Comparison of ENCODE assay signal across 20 mouse cellular contexts in genomic region chr12:117077664-117078063, GRCm38 (mm10).
DNase-seq lines count a peak whose midpoint lies in the region; ATAC-seq and TF ChIP-seq lines count a peak whose summit lies in the region.
"Had no signal": no experiment of that assay in that cellular context is flagged by ENCODE, and none has a peak within 500 bp of the region (broad histone marks: within the 10 kb centered on the region; RNA-seq: fewer than 3 reads in every experiment).

No protein-coding gene starts in this region.

- H3K27ac ChIP-seq in lung, embryonic 15.5 days: no peak overlapping the region
- H3K27ac ChIP-seq in bone marrow, adult 2 months (ENCODE audit: control insufficient read depth, insufficient read depth, low read depth, low read length, poor library complexity): peak overlapping the region; percentile 50
- no peak overlapping the region for H3K27ac ChIP-seq in forebrain, embryonic 11.5 days (ENCODE audit: low read depth, low read length)
- no peak overlapping the region for H3K27ac ChIP-seq in kidney, embryonic 16.5 days (ENCODE audit: low read length)
- H3K27ac ChIP-seq: heart, embryonic 15.5 days; left cerebral cortex, adult 2 months; limb, embryonic 10.5 days; midbrain, embryonic 15.5 days had no signal

- 34% methylated on average over 7 of the region's 7 CpGs for WGBS in lung, embryonic 15.5 days
- 43% methylated on average over 7 of the region's 7 CpGs for WGBS in bone marrow, adult 2 months
- WGBS in forebrain, embryonic 11.5 days: 82% methylated on average over 7 of the region's 7 CpGs
- 66% methylated on average over 7 of the region's 7 CpGs for WGBS in kidney, embryonic 16.5 days

- no peaks in the 10 kb centered on the region for H3K9me3 ChIP-seq in lung, embryonic 15.5 days
- H3K9me3 ChIP-seq in forebrain, embryonic 11.5 days (ENCODE audit: control insufficient read depth, low read length): no peaks in the 10 kb centered on the region
- no peaks in the 10 kb centered on the region for H3K9me3 ChIP-seq in kidney, embryonic 16.5 days (ENCODE audit: low read length)
- H3K9me3 ChIP-seq: heart, embryonic 15.5 days; limb, embryonic 10.5 days; midbrain, embryonic 15.5 days had no signal

- no peak overlapping the region for H3K4me3 ChIP-seq in lung, embryonic 15.5 days
- no peak overlapping the region for H3K4me3 ChIP-seq in bone marrow, adult 2 months (replicated peaks; ENCODE audit: control insufficient read depth, low read depth, low read length)
- no peak overlapping the region for H3K4me3 ChIP-seq in forebrain, embryonic 11.5 days (ENCODE audit: low read depth, low read length)
- H3K4me3 ChIP-seq in kidney, embryonic 16.5 days (ENCODE audit: low read length): no peak overlapping the region
- H3K4me3 ChIP-seq: heart, embryonic 15.5 days; left cerebral cortex, adult 2 months; limb, embryonic 10.5 days; midbrain, embryonic 15.5 days had no signal

- H3K4me2 ChIP-seq in lung, embryonic 15.5 days: no peak overlapping the region
- H3K4me2 ChIP-seq in forebrain, embryonic 11.5 days (ENCODE audit: low read depth, low read length, severe bottlenecking): no peak overlapping the region
- H3K4me2 ChIP-seq in kidney, embryonic 16.5 days (replicated peaks; ENCODE audit: low read depth, low read length): no peak overlapping the region
- H3K4me2 ChIP-seq: heart, embryonic 15.5 days; midbrain, embryonic 15.5 days had no signal

- H3K36me3 ChIP-seq in lung, embryonic 15.5 days: no peaks in the 10 kb centered on the region
- H3K36me3 ChIP-seq in splenic B cell, adult 2 months (ENCODE audit: control insufficient read depth, insufficient read depth, low read length, poor library complexity, severe bottlenecking): no peaks in the 10 kb centered on the region
- no peaks in the 10 kb centered on the region for H3K36me3 ChIP-seq in forebrain, embryonic 11.5 days (ENCODE audit: control insufficient read depth, insufficient read depth, low read length)
- H3K36me3 ChIP-seq in kidney, embryonic 16.5 days (ENCODE audit: insufficient read depth, low read length): no peaks in the 10 kb centered on the region
- H3K36me3 ChIP-seq: G1E; heart, embryonic 15.5 days; limb, embryonic 10.5 days; midbrain, embryonic 15.5 days had no signal

- no peaks in the 10 kb centered on the region for H3K4me1 ChIP-seq in lung, embryonic 15.5 days
- peaks cover 2% of the 10 kb centered on the region; the same call in 1 of the 2 replicates for H3K4me1 ChIP-seq in bone marrow, adult 2 months (ENCODE audit: control insufficient read depth, insufficient read depth, low read length)
- H3K4me1 ChIP-seq in forebrain, embryonic 11.5 days (replicated peaks; ENCODE audit: control insufficient read depth, insufficient read depth, low read length): no peaks in the 10 kb centered on the region
- no peaks in the 10 kb centered on the region for H3K4me1 ChIP-seq in kidney, embryonic 16.5 days (ENCODE audit: insufficient read depth, low read length)
- H3K4me1 ChIP-seq: heart, embryonic 15.5 days; limb, embryonic 10.5 days; midbrain, embryonic 15.5 days had no signal

- DNase-seq in lung, postnatal 36 days: no peak
- DNase-seq in splenic B cell, adult 2 months (ENCODE audit: low read depth, low spot score): peak; percentile 43
- no peak for DNase-seq in forebrain, embryonic 11.5 days (ENCODE audit: low spot score)
- DNase-seq: adrenal gland, postnatal 25 days; cerebellum, adult 9-10 months; kidney, adult 11 months; kidney, postnatal 14 days; liver, postnatal 0 days; retina, postnatal 1 day; thymus, postnatal 25 days had no signal

- H3K9ac ChIP-seq in lung, embryonic 15.5 days: no peak overlapping the region
- H3K9ac ChIP-seq in forebrain, embryonic 11.5 days (ENCODE audit: low read length): no peak overlapping the region
- no peak overlapping the region for H3K9ac ChIP-seq in kidney, embryonic 16.5 days (replicated peaks; ENCODE audit: low read length)
- H3K9ac ChIP-seq: heart, embryonic 15.5 days; liver, postnatal 0 days; midbrain, embryonic 15.5 days had no signal

- no peak for TF ChIP-seq CTCF in bone marrow, adult 2 months (IDR thresholded peaks at IDR 0.05; ENCODE audit: control insufficient read depth, insufficient read depth, low read length)

- 0 out of 2 replicates have a peak, but pooled peaks have one; percentile 35 for ATAC-seq in lung, embryonic 15.5 days (ENCODE audit: borderline replicate concordance, extremely low read depth, low FRiP score, low TSS enrichment)
- peak; percentile 95 for ATAC-seq in megakaryocyte, adult 5-6 weeks (ENCODE audit: poor library complexity, severe bottlenecking)
- ATAC-seq in forebrain, embryonic 11.5 days (replicated peaks; ENCODE audit: low FRiP score): no peak
- ATAC-seq in kidney, embryonic 16.5 days (ENCODE audit: low FRiP score, low TSS enrichment): no peak
- ATAC-seq: CD4-positive, CD25-positive, alpha-beta regulatory T cell, adult 4 months; liver, postnatal 0 days; midbrain, embryonic 15.5 days had no signal

- TF ChIP-seq POLR2A in bone marrow, adult 2 months (IDR thresholded peaks at IDR 0.05; ENCODE audit: borderline replicate concordance, control insufficient read depth, low read depth, low read length): no peak

- no peaks in the 10 kb centered on the region for H3K27me3 ChIP-seq in lung, embryonic 15.5 days
- no peaks in the 10 kb centered on the region for H3K27me3 ChIP-seq in splenic B cell, adult 2 months (ENCODE audit: control insufficient read depth, insufficient read depth, low read length, poor library complexity, severe bottlenecking)
- H3K27me3 ChIP-seq in forebrain, embryonic 11.5 days (ENCODE audit: control insufficient read depth, insufficient read depth, low read length): no peaks in the 10 kb centered on the region
- no peaks in the 10 kb centered on the region for H3K27me3 ChIP-seq in kidney, embryonic 16.5 days (ENCODE audit: insufficient read depth, low read length)
- H3K27me3 ChIP-seq: heart, embryonic 15.5 days; midbrain, embryonic 15.5 days had no signal

Comparison
In these comparisons a context has a peak if more than half of its experiments do, and no peak if none do; other contexts are left out.
1. ATAC-seq: peak in lung, embryonic 15.5 days (single experiment) and megakaryocyte, adult 5-6 weeks (single experiment); none in forebrain, embryonic 11.5 days (single experiment) and kidney, embryonic 16.5 days (single experiment).